Comparison of ENCODE assay signal across 8 mouse cellular contexts in the genomic region with DNA sequence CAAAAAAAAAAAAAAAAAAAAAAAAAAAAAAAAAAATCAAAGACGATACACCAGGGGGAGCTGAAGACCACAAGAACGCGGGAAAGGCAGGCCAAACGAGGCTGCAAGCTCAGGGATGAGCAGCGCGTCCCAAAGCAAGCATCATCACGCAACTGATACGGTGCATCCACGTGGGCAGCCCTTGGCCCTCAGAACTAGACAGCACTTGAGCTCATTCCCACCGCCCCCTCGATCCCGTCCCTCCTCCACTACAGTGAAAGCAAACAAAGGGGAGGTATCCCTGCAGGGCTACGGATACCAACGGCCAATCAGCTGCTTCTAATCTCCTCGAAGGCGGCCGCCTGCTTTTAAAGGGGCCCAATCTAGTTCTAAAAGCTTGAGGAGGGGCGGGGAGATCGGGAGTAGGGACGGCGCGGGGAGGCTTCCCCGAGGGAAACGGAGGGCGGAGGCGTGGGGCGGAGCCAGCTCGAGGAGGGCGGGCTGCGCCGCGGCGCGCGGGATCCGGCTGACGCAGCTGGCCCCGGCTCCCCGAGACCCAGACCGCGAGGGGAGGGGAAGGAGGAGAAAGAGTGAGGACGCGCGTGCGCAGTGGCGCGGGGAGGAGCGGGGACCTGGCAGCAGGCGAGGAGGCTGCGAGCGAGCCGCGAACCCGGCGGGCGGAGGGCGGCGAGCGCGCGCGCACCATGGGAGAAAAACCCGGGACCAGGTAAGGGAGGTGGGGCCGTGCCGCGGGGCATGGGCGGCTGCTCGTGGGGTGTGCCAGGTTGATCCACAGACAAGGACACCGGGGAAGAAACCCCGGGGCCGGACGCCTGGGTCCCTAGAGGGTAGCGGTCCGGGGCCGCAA. TPM values are rescaled to one million over a fixed set of nuclear protein-coding genes. Genes with fewer than 3 reads are reported as not detected.
DNase-seq lines count a peak whose midpoint lies in the region; ATAC-seq and TF ChIP-seq lines count a peak whose summit lies in the region.

Gene Arrb2 (plus strand): TSS at position 588 of the 847 bp plus-strand sequence.

- peak; percentile 94 for ATAC-seq in forebrain, embryonic 12.5 days (ENCODE audit: low FRiP score)
- ATAC-seq in heart, postnatal 0 days (ENCODE audit: insufficient read depth, low read depth): peak; percentile 94
- peak; percentile 92 for ATAC-seq in liver, embryonic 16.5 days (ENCODE audit: low read depth)
- ATAC-seq in neural tube, embryonic 13.5 days (ENCODE audit: low read depth): peak; percentile 96

- TF ChIP-seq EP300 in heart, postnatal 0 days (IDR thresholded peaks at IDR 0.05; ENCODE audit: low read depth): no peak

- H3K36me3 ChIP-seq in E14TG2a.4 (ENCODE audit: insufficient read depth, low read length): peaks cover 19% of the 10 kb centered on the region
- peaks cover 17% of the 10 kb centered on the region for H3K36me3 ChIP-seq in forebrain, embryonic 12.5 days (replicated peaks)
- H3K36me3 ChIP-seq in heart, postnatal 0 days (replicated peaks; ENCODE audit: control insufficient read depth, insufficient read depth, low read length): peaks cover 10% of the 10 kb centered on the region; the same call in 1 of the 2 replicates
- no peaks in the 10 kb centered on the region for H3K36me3 ChIP-seq in liver, embryonic 16.5 days (ENCODE audit: control insufficient read depth, insufficient read depth)
- peaks cover 17% of the 10 kb centered on the region for H3K36me3 ChIP-seq in neural tube, embryonic 13.5 days
- no peaks in the 10 kb centered on the region for H3K36me3 ChIP-seq in testis, adult 2 months (ENCODE audit: control insufficient read depth, insufficient read depth, low read length)

- 0 out of 2 replicates have a peak, but pooled peaks have one; percentile 3 for TF ChIP-seq CTCF in E14TG2a.4 (conservative IDR thresholded peaks at IDR 0.05; ENCODE audit: low read length)
- TF ChIP-seq CTCF in heart, postnatal 0 days (IDR thresholded peaks at IDR 0.05; ENCODE audit: low read depth): peak; percentile 54
- peak; percentile 58; the same call in 1 of the 2 replicates for TF ChIP-seq CTCF in testis, adult 2 months (IDR thresholded peaks at IDR 0.05; ENCODE audit: control insufficient read depth, insufficient read depth, insufficient replicate concordance, low read depth, low read length)

- peaks cover 9% of the 10 kb centered on the region for H3K27me3 ChIP-seq in E14TG2a.4 (ENCODE audit: insufficient read depth, low read length)
- no peaks in the 10 kb centered on the region for H3K27me3 ChIP-seq in forebrain, embryonic 12.5 days
- H3K27me3 ChIP-seq in heart, postnatal 0 days (ENCODE audit: control insufficient read depth, insufficient read depth, low read length): no peaks in the 10 kb centered on the region
- no peaks in the 10 kb centered on the region for H3K27me3 ChIP-seq in liver, embryonic 16.5 days (ENCODE audit: control insufficient read depth, insufficient read depth, low read depth, low read length)
- no peaks in the 10 kb centered on the region for H3K27me3 ChIP-seq in neural tube, embryonic 13.5 days
- no peaks in the 10 kb centered on the region for H3K27me3 ChIP-seq in testis, adult 2 months (ENCODE audit: control insufficient read depth, insufficient read depth, low read length)

- H3K4me3 ChIP-seq in E14TG2a.4 (replicated peaks; ENCODE audit: low read length): peak within 1 kb of the TSS; percentile 95
- peak within 1 kb of the TSS; percentile 82 for H3K4me3 ChIP-seq in forebrain, embryonic 12.5 days (replicated peaks)
- H3K4me3 ChIP-seq in heart, postnatal 0 days (ENCODE audit: low read depth, low read length): peak within 1 kb of the TSS; percentile 71
- H3K4me3 ChIP-seq in liver, embryonic 16.5 days (ENCODE audit: low read depth, low read length): peak within 1 kb of the TSS; percentile 72
- peak within 1 kb of the TSS; percentile 76 for H3K4me3 ChIP-seq in neural tube, embryonic 13.5 days
- H3K4me3 ChIP-seq in testis, adult 2 months (ENCODE audit: control insufficient read depth, low read depth, low read length): peak within 1 kb of the TSS; percentile 80

- H3K4me2 ChIP-seq in forebrain, embryonic 12.5 days: peak within 1 kb of the TSS; percentile 83
- H3K4me2 ChIP-seq in heart, postnatal 0 days (ENCODE audit: low read depth, low read length): peak within 1 kb of the TSS; percentile 77
- peak within 1 kb of the TSS; percentile 87 for H3K4me2 ChIP-seq in liver, embryonic 16.5 days (ENCODE audit: low read depth, low read length)
- peak within 1 kb of the TSS; percentile 69 for H3K4me2 ChIP-seq in neural tube, embryonic 13.5 days

- peak within 1 kb of the TSS; percentile 87 for H3K9ac ChIP-seq in forebrain, embryonic 12.5 days
- peak within 1 kb of the TSS; percentile 61 for H3K9ac ChIP-seq in heart, postnatal 0 days (replicated peaks; ENCODE audit: low read depth, low read length)
- peak within 1 kb of the TSS; percentile 76 for H3K9ac ChIP-seq in liver, embryonic 16.5 days (ENCODE audit: low read depth, low read length)
- peak within 1 kb of the TSS; percentile 88 for H3K9ac ChIP-seq in neural tube, embryonic 13.5 days

- peak; percentile 11; the same call in 1 of the 2 replicates for TF ChIP-seq POLR2A in testis, adult 2 months (IDR thresholded peaks at IDR 0.05; ENCODE audit: control insufficient read depth, low read depth, low read length)

- peaks cover 45% of the 10 kb centered on the region for H3K4me1 ChIP-seq in E14TG2a.4 (replicated peaks; ENCODE audit: low read depth, low read length)
- H3K4me1 ChIP-seq in forebrain, embryonic 12.5 days: peaks cover 30% of the 10 kb centered on the region
- peaks cover 5% of the 10 kb centered on the region; the same call in 1 of the 2 replicates for H3K4me1 ChIP-seq in heart, postnatal 0 days (ENCODE audit: control insufficient read depth, insufficient read depth)
- peaks cover 15% of the 10 kb centered on the region for H3K4me1 ChIP-seq in liver, embryonic 16.5 days (ENCODE audit: control insufficient read depth, low read depth, low read length)
- H3K4me1 ChIP-seq in neural tube, embryonic 13.5 days (replicated peaks): peaks cover 36% of the 10 kb centered on the region
- peaks cover 11% of the 10 kb centered on the region for H3K4me1 ChIP-seq in testis, adult 2 months (ENCODE audit: control insufficient read depth, insufficient read depth, low read length)

- no peaks in the 10 kb centered on the region for H3K9me3 ChIP-seq in E14TG2a.4 (ENCODE audit: low read length)
- H3K9me3 ChIP-seq in forebrain, embryonic 12.5 days: no peaks in the 10 kb centered on the region
- no peaks in the 10 kb centered on the region for H3K9me3 ChIP-seq in heart, postnatal 0 days (replicated peaks; ENCODE audit: control insufficient read depth, low read length)
- no peaks in the 10 kb centered on the region for H3K9me3 ChIP-seq in liver, embryonic 16.5 days (replicated peaks; ENCODE audit: control insufficient read depth, low read length)
- no peaks in the 10 kb centered on the region for H3K9me3 ChIP-seq in neural tube, embryonic 13.5 days

- WGBS in forebrain, embryonic 12.5 days: under 1% methylated on average over 65 of the region's 75 CpGs
- 1% methylated on average over 75 of the region's 75 CpGs for WGBS in heart, postnatal 0 days
- WGBS in liver, embryonic 16.5 days (ENCODE audit: insufficient replicate concordance): under 1% methylated on average over 62 of the region's 75 CpGs
- WGBS in neural tube, embryonic 13.5 days: under 1% methylated on average over 75 of the region's 75 CpGs

- H3K27ac ChIP-seq in forebrain, embryonic 12.5 days: peak within 1 kb of the TSS; percentile 89
- peak within 1 kb of the TSS; percentile 69 for H3K27ac ChIP-seq in heart, postnatal 0 days (ENCODE audit: low read depth)
- peak within 1 kb of the TSS; percentile 78 for H3K27ac ChIP-seq in liver, embryonic 16.5 days (ENCODE audit: low read length)
- peak within 1 kb of the TSS; percentile 95 for H3K27ac ChIP-seq in neural tube, embryonic 13.5 days (replicated peaks)
- H3K27ac ChIP-seq in testis, adult 2 months (ENCODE audit: control insufficient read depth, insufficient read depth, low read depth, low read length): peak within 1 kb of the TSS; percentile 23; the same call in 1 of the 2 replicates

- peak; percentile 93 for DNase-seq in c-Kit-positive CD71-positive TER-119-positive erythroid progenitor cells, embryonic 14.5 days (ENCODE audit: low spot score)
- DNase-seq in heart, postnatal 0 days (ENCODE audit: low spot score): peak; percentile 96
- peak; percentile 98 for DNase-seq in kidney, postnatal 4 days

RNA-seq across cellular contexts. Expression of gene Arrb2, which starts in this region (rescaled TPM):
- polyA plus RNA-seq in forebrain, embryonic 12.5 days (2016; fragmentation: Nextera tagmentation; extraction: Ambion mirVana): 36.9 and 40.5 TPM in 2 replicates
- 9.5 and 27.5 TPM in 2 replicates for total RNA-seq in heart, postnatal 0 days (2014; rRNA removed; ENCODE audit: low replicate concordance)
- polyA plus RNA-seq in heart, postnatal 0 days (2015; fragmentation: Nextera tagmentation; extraction: Ambion mirVana): 4.8 and 6.0 TPM in 2 replicates
- polyA plus RNA-seq in liver, embryonic 16.5 days (2015; fragmentation: Nextera tagmentation; extraction: Ambion mirVana): 15.0 and 15.8 TPM in 2 replicates
- 43.8 and 46.6 TPM in 2 replicates for polyA plus RNA-seq in neural tube, embryonic 13.5 days (2015; fragmentation: Nextera tagmentation; extraction: Ambion mirVana)
- 8.9 and 10.6 TPM in 2 replicates for polyA plus RNA-seq in testis, adult 2 months (2012; rRNA removed)

Comparison
In these comparisons a context has a peak if more than half of its experiments do, and no peak if none do; other contexts are left out.
1. Peak in every context shown above with its lines: DNase-seq, ATAC-seq, H3K4me3 ChIP-seq and H3K27ac ChIP-seq.
2. CTCF ChIP-seq: peak in every context shown above with its lines; median percentile 58 in testis, adult 2 months; 54 in heart, postnatal 0 days; 3 in E14TG2a.4.
3. H3K27ac ChIP-seq: peak in every context shown above with its lines; median percentile 95 in neural tube, embryonic 13.5 days; 89 in forebrain, embryonic 12.5 days; 78 in liver, embryonic 16.5 days; 69 in heart, postnatal 0 days; 23 in testis, adult 2 months.